Mouse (Mus musculus): Measurements from ENCODE around the gene Birc5.

- TF ChIP-seq USF1 (IDR thresholded peaks at IDR 0.05; ENCODE audit: low read depth) = no peak
- no peak for TF ChIP-seq CTCF (IDR thresholded peaks at IDR 0.05; ENCODE audit: control insufficient read depth, insufficient read depth, insufficient read length)
Observed at GRCm38 (mm10) chr11:117882208-117882607, 33.2 kb downstream of the Birc5 start.

Data from C2C12 (cell line).